Mouse (Mus musculus): ENCODE measurements around the gene Vasn. TPM values are rescaled to one million over a fixed set of nuclear protein-coding genes. Genes with fewer than 3 reads are reported as not detected.

Gene Vasn
- polyA plus RNA-seq, 1 experiment from 2014 or later, result 9.4 TPM

DNA sequence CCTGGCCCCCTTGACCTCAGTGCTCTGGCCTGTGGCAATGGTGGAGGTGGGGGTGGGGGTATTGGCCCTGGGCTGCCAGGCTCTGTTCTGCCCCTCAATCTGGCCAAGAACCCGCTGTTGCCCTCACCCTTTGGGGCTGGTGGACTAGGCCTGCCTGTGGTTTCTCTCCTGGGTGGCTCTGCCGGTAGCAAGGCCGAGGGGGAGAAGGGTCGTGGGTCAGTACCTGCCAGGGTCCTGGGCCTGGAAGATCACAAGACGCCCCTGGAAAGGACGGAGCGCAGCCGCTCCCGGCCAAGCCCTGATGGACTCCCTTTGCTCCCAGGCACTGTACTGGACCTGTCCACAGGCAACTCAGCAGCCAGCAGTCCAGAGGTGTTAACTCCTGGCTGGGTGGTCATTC lies 26.0 kb upstream of the Vasn start:
- Histone ChIP-seq H3K4me3 (ENCODE audit: low read depth, low read length) (no peak overlapping the region), H3K4me2 (replicated peaks; ENCODE audit: low read depth, low read length) (no peak overlapping the region), H3K27ac (ENCODE audit: low read depth, low read length) (no peak overlapping the region), H3K9me3 (ENCODE audit: control insufficient read depth, low read length) (no peaks in the 10 kb centered on the region), H3K36me3 (ENCODE audit: control insufficient read depth, insufficient read depth, low read length) (peaks cover 25% of the 10 kb centered on the region), H3K9ac (ENCODE audit: low read depth, low read length) (no peak overlapping the region), H3K4me1 (replicated peaks; ENCODE audit: control insufficient read depth, insufficient read depth, low read length) (no peaks in the 10 kb centered on the region), H3K27me3 (ENCODE audit: control insufficient read depth, insufficient read depth, low read length) (no peaks in the 10 kb centered on the region)
- DNase-seq (ENCODE audit: low spot score) (no peak), ATAC-seq (ENCODE audit: low FRiP score) (no peak)
- over 99% methylated on average over 9 of the region's 9 CpGs for WGBS

DNA sequence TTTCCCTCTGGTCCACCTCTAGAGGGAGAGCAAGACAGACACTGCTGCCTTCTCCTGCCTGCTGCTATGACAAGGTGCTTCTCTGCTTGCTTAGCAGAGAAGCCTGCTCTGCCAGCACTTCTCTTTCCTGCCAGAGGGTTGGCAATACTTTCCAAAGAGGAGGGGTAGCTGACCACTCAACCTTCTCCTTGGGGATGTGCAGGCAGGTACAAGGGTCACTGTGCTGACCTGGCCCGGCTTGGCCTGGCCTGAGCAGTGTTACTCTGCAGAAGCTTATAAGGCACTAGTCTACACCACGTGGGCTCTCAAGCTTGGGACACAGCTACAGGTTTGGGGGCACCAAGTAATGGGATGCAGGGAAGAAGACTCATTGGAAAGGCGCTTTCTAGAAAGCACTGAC lies 25.1 kb upstream of the Vasn start:
- H3K4me2 ChIP-seq (replicated peaks; ENCODE audit: low read depth, low read length), result no peak overlapping the region
- H3K4me3 ChIP-seq (ENCODE audit: low read depth, low read length), result no peak overlapping the region
- no peak overlapping the region for H3K9ac ChIP-seq (ENCODE audit: low read depth, low read length)
- H3K4me1 ChIP-seq (replicated peaks; ENCODE audit: control insufficient read depth, insufficient read depth, low read length), result no peaks in the 10 kb centered on the region
- 92% methylated on average over 3 of the region's 3 CpGs for WGBS
- H3K9me3 ChIP-seq (ENCODE audit: control insufficient read depth, low read length), result no peaks in the 10 kb centered on the region
- DNase-seq (ENCODE audit: low spot score) (no peak), ATAC-seq (ENCODE audit: low FRiP score) (no peak)
- H3K36me3 ChIP-seq (ENCODE audit: control insufficient read depth, insufficient read depth, low read length), result peaks cover 25% of the 10 kb centered on the region
- H3K27ac ChIP-seq (ENCODE audit: low read depth, low read length), result no peak overlapping the region
- H3K27me3 ChIP-seq (ENCODE audit: control insufficient read depth, insufficient read depth, low read length), result no peaks in the 10 kb centered on the region

DNA sequence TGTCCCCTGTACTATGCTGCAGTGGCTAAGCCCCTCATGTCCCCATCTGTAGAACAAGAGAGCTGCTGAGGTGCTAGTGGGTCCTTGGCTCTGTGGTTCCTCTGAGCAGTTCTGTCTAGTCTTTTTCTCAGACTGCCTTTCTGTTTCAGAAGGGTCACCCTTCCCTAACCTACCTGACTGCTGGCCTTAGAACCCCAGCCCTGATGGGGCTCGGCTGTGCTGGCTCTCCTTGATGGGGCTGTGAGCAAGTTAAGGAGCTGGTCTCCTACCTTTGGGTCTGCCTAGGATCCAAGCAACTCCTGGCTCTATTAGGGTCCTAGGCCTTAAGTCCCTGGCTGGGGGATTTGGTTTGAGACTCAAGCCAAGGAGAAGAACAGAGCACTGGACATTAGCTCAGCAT lies 24.4 kb upstream of the Vasn start:
- no peak for DNase-seq (ENCODE audit: low spot score)
- Histone ChIP-seq H3K9me3 (ENCODE audit: control insufficient read depth, low read length) (no peaks in the 10 kb centered on the region), H3K4me1 (replicated peaks; ENCODE audit: control insufficient read depth, insufficient read depth, low read length) (no peaks in the 10 kb centered on the region), H3K4me2 (replicated peaks; ENCODE audit: low read depth, low read length) (no peak overlapping the region), H3K27me3 (ENCODE audit: control insufficient read depth, insufficient read depth, low read length) (no peaks in the 10 kb centered on the region), H3K4me3 (ENCODE audit: low read depth, low read length) (no peak overlapping the region), H3K9ac (ENCODE audit: low read depth, low read length) (no peak overlapping the region), H3K36me3 (ENCODE audit: control insufficient read depth, insufficient read depth, low read length) (peaks cover 25% of the 10 kb centered on the region), H3K27ac (ENCODE audit: low read depth, low read length) (no peak overlapping the region)
- 88% methylated on average over 1 of the region's 1 CpGs for WGBS
- ATAC-seq (ENCODE audit: low FRiP score), result no peak

DNA sequence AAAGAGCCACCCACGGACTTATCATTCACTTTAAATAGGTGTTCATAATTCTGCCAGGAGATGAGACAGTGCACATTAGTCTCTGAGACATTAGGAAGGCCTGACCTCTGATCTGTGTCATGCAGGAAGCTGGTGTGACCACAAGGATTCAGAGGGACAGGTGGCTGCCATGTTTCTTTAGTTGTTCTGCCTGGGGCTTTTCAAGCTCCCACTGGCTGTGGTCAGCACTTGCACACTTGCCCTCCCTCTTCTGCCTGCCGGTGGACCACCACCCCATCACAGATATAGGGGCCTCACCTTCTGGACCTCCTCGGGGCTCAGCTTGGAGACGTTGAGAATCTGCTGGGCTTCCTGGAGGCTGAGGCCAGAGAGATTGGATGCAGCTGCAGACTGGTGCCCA lies 22.9 kb upstream of the Vasn start:
- peaks cover 23% of the 10 kb centered on the region for H3K36me3 ChIP-seq (ENCODE audit: control insufficient read depth, insufficient read depth, low read length)
- H3K4me1 ChIP-seq (replicated peaks; ENCODE audit: control insufficient read depth, insufficient read depth, low read length), result no peaks in the 10 kb centered on the region
- H3K9ac ChIP-seq (ENCODE audit: low read depth, low read length), result no peak overlapping the region
- H3K4me3 ChIP-seq (ENCODE audit: low read depth, low read length), result no peak overlapping the region
- DNase-seq (ENCODE audit: low spot score) (no peak), ATAC-seq (ENCODE audit: low FRiP score) (no peak)
- H3K9me3 ChIP-seq (ENCODE audit: control insufficient read depth, low read length), result no peaks in the 10 kb centered on the region
- no peak overlapping the region for H3K4me2 ChIP-seq (replicated peaks; ENCODE audit: low read depth, low read length)
- 86% methylated on average over 4 of the region's 4 CpGs for WGBS
- H3K27ac ChIP-seq (ENCODE audit: low read depth, low read length), result no peak overlapping the region
- no peaks in the 10 kb centered on the region for H3K27me3 ChIP-seq (ENCODE audit: control insufficient read depth, insufficient read depth, low read length)

DNA sequence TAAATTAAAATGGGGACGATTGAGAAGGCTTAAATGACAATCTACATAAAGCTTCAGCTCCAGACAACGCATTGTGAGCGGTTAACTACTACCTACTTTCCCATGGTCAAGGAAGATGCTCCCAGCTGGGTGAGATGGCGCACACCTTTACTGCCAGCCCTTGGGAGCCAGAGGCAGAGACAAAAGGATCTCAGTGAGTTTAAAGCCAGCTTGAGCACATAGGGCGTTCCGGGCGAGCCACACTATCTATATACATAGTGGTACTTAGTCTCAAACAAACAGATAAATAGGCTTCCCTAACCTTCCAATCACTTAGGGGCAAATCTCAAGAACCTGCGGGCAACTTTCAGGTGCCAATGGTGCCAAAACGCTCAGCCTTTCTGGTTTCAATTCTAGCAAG lies 15.7 kb upstream of the Vasn start:
- WGBS, result 22% methylated on average over 9 of the region's 9 CpGs
- no peak for DNase-seq (ENCODE audit: low spot score)
- Histone ChIP-seq H3K36me3 (ENCODE audit: control insufficient read depth, insufficient read depth, low read length) (no peaks in the 10 kb centered on the region; the same call in 1 of the 2 replicates), H3K9me3 (ENCODE audit: control insufficient read depth, low read length) (no peaks in the 10 kb centered on the region), H3K4me3 (ENCODE audit: low read depth, low read length) (peak overlapping the region; percentile 75), H3K27me3 (ENCODE audit: control insufficient read depth, insufficient read depth, low read length) (no peaks in the 10 kb centered on the region), H3K4me1 (replicated peaks; ENCODE audit: control insufficient read depth, insufficient read depth, low read length) (no peaks in the 10 kb centered on the region), H3K9ac (ENCODE audit: low read depth, low read length) (peak overlapping the region; percentile 88), H3K4me2 (replicated peaks; ENCODE audit: low read depth, low read length) (peak overlapping the region; percentile 76), H3K27ac (ENCODE audit: low read depth, low read length) (peak overlapping the region; percentile 67)
- ATAC-seq (ENCODE audit: low FRiP score), result no peak

DNA sequence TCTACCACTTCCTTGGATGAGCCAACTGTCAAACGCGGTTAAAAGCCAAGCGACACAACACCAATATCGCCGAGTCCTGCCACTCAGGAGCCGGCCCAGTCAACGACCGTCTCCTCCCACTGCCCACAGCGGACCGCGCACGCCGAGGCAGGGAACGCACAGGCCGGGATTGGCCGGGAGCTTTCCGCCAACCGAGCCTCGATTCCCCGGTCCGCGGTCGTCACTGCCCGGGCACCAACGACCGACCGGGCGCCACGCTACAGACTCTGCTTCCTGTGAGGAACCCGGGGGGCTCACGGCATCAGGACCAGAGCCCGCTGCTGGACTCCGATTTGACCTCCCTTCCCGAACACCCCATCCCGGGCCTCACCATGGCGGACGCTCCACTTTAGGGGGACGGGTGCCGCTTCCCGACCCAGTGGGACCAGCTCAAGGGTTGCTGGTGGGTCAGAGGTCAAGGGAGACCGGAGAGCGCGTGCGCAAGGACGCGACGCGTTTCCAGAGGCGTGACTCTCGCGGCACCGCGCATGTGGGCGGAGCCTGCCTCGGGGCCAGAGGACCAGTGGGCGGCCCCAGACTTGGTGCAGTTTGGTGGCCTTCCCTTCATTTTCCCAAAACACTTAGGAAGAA lies 15.1 kb upstream of the Vasn start, which contains the start of gene Pam16:
TSS of gene Pam16 (minus strand) at position 508 of the 630 bp plus-strand sequence.
- Histone ChIP-seq H3K36me3 (ENCODE audit: control insufficient read depth, insufficient read depth, low read length) (no peaks in the 10 kb centered on the region; the same call in 1 of the 2 replicates), H3K9ac (ENCODE audit: low read depth, low read length) (peak within 1 kb of the TSS; percentile 88), H3K27ac (ENCODE audit: low read depth, low read length) (peak within 1 kb of the TSS; percentile 67), H3K4me2 (replicated peaks; ENCODE audit: low read depth, low read length) (peak within 1 kb of the TSS; percentile 76), H3K4me3 (ENCODE audit: low read depth, low read length) (peak within 1 kb of the TSS; percentile 75), H3K4me1 (replicated peaks; ENCODE audit: control insufficient read depth, insufficient read depth, low read length) (no peaks in the 10 kb centered on the region), H3K9me3 (ENCODE audit: control insufficient read depth, low read length) (no peaks in the 10 kb centered on the region), H3K27me3 (ENCODE audit: control insufficient read depth, insufficient read depth, low read length) (no peaks in the 10 kb centered on the region)
- DNase-seq (ENCODE audit: low spot score), result peak; percentile 95
- under 1% methylated on average over 56 of the region's 56 CpGs for WGBS
- ATAC-seq (ENCODE audit: low FRiP score), result peak; percentile 89

DNA sequence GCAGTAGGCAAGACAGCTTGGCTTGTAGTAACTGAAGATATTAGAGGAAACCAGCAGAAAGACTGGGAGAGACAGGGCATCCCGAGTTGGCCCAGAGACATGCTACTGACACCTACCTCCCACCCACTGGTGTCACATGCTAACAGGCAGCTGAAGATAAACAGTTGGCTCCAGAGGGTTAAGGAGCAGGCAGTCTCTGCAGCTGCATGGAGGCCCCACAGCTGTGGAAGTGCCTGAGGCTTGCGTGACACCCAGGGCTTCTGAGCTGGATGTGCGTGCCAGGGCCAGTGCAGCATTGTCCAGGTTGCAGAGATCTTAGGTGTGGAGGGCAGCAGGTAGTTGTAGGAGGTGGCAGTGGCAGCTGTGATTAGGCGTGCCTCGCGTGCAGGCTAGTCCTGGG lies 12.6 kb upstream of the Vasn start:
- no peak for DNase-seq (ENCODE audit: low spot score)
- H3K4me1 ChIP-seq (replicated peaks; ENCODE audit: control insufficient read depth, insufficient read depth, low read length), result no peaks in the 10 kb centered on the region
- H3K36me3 ChIP-seq (ENCODE audit: control insufficient read depth, insufficient read depth, low read length), result no peaks in the 10 kb centered on the region; the same call in 1 of the 2 replicates
- no peaks in the 10 kb centered on the region for H3K9me3 ChIP-seq (ENCODE audit: control insufficient read depth, low read length)
- no peak overlapping the region for H3K4me3 ChIP-seq (ENCODE audit: low read depth, low read length)
- no peak overlapping the region for H3K27ac ChIP-seq (ENCODE audit: low read depth, low read length)
- ATAC-seq (ENCODE audit: low FRiP score), result no peak
- no peak overlapping the region for H3K4me2 ChIP-seq (replicated peaks; ENCODE audit: low read depth, low read length)
- no peaks in the 10 kb centered on the region for H3K27me3 ChIP-seq (ENCODE audit: control insufficient read depth, insufficient read depth, low read length)
- 86% methylated on average over 6 of the region's 6 CpGs for WGBS
- no peak overlapping the region for H3K9ac ChIP-seq (ENCODE audit: low read depth, low read length)

DNA sequence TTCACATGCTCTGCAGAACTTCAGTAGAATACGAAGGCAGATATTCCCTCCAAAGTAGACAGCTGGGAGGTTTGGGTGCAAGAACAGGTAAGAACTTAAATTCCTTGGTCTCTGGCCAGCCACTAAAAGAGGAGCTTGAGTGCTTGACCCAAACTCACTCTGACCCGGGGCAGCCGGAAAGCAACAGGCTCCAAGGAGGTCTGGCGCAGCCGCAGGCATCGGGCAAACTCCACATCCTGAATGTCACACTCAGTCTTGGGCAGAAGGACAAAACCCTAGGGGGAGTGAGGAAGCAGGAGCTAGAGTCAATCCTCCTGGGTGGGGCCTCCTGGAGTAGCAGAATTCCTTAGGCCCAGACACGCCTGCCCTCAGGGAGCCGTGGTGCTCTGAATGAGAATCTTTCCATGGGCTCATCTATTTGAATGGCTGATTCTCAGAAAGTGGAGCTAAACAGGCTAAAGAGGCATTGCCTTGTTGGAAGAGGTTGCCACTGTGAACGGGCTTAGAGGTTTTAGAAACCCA lies 10.8 kb upstream of the Vasn start:
- 92% methylated on average over 9 of the region's 9 CpGs for WGBS
- Histone ChIP-seq H3K9ac (ENCODE audit: low read depth, low read length) (no peak overlapping the region), H3K4me3 (ENCODE audit: low read depth, low read length) (no peak overlapping the region), H3K4me2 (replicated peaks; ENCODE audit: low read depth, low read length) (no peak overlapping the region), H3K4me1 (replicated peaks; ENCODE audit: control insufficient read depth, insufficient read depth, low read length) (no peaks in the 10 kb centered on the region), H3K9me3 (ENCODE audit: control insufficient read depth, low read length) (no peaks in the 10 kb centered on the region), H3K36me3 (ENCODE audit: control insufficient read depth, insufficient read depth, low read length) (no peaks in the 10 kb centered on the region; the same call in 1 of the 2 replicates), H3K27ac (ENCODE audit: low read depth, low read length) (no peak overlapping the region), H3K27me3 (ENCODE audit: control insufficient read depth, insufficient read depth, low read length) (no peaks in the 10 kb centered on the region)
- ATAC-seq (ENCODE audit: low FRiP score), result no peak
- DNase-seq (ENCODE audit: low spot score), result no peak

DNA sequence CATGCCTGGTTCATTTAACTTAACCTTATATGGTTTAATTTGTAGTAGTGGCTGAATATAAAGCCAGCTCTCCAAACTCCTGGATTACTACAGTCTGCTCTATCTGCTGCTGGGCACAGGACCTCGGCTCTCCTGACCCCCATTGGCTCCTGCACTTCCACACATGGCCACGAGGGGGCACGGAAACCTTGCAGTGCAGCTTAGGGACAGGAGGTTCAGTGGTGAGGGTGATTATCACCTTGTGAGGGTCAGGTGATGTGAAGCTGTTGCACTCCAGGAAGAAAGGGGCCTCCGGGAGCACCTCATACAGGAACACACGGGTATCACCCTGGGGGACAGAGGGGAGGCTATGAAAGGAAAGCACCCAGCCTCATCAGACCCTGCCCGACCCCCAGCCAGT lies 9.8 kb upstream of the Vasn start:
- no peak overlapping the region for H3K4me3 ChIP-seq (ENCODE audit: low read depth, low read length)
- no peaks in the 10 kb centered on the region for H3K27me3 ChIP-seq (ENCODE audit: control insufficient read depth, insufficient read depth, low read length)
- peak; percentile 50 for ATAC-seq (ENCODE audit: low FRiP score)
- no peak overlapping the region for H3K9ac ChIP-seq (ENCODE audit: low read depth, low read length)
- no peaks in the 10 kb centered on the region for H3K9me3 ChIP-seq (ENCODE audit: control insufficient read depth, low read length)
- WGBS, result 33% methylated on average over 6 of the region's 6 CpGs
- peak; percentile 89 for DNase-seq (ENCODE audit: low spot score)
- no peaks in the 10 kb centered on the region; the same call in 1 of the 2 replicates for H3K36me3 ChIP-seq (ENCODE audit: control insufficient read depth, insufficient read depth, low read length)
- H3K27ac ChIP-seq (ENCODE audit: low read depth, low read length), result no peak overlapping the region
- H3K4me1 ChIP-seq (replicated peaks; ENCODE audit: control insufficient read depth, insufficient read depth, low read length), result no peaks in the 10 kb centered on the region
- H3K4me2 ChIP-seq (replicated peaks; ENCODE audit: low read depth, low read length), result no peak overlapping the region
